Mouse (Mus musculus): ENCODE data around the gene Ldhal6b. TPM values are rescaled to one million over a fixed set of nuclear protein-coding genes. Genes with fewer than 3 reads are reported as not detected.

The Ldhal6b gene
- polyA plus RNA-seq, 1 experiment from 2014 or later: not detected

DNA sequence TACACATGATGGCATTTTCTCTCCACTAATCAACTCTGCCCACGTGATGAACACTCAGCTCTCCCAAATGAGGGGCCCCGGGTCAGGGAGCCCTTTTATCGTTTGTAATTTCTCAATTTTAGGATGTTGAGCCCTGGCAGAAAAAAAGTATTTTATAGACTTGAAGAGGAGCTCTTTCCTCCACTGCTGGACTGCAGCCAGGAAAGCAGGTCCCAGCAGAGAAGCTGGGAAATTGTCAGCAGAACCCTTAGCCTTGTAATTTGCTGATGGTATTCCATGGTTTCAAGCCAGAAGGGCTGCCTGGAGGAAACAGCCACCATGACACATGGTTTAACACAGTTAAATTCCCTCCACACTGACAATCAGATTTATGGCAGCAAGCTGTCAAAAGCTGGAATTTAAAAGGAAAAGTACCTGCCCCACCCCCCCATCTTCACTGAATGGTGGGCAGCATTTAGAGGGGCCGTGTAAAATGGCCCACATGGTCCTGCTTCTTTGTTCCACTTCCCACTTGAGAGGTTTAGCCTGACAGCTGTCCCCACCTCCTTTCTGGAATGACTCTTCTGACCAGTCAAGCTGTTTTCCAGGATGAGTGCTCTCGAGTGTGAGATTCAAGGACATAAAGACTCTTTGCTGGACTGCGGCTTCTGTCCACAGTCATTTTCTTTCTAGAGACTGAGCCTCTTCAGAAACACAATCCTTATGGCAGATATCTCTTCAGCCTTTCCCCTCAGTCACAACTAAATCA, 1.4 kb upstream of the Ldhal6b start:
- Histone ChIP-seq H3K4me3 (ENCODE audit: control insufficient read depth in 1 of 2, insufficient read depth in 1 of 2, low read depth in 1 of 2, low read length in 2 of 2) (no peak overlapping the region), H3K36me3 (ENCODE audit: control insufficient read depth, insufficient read depth, low read length) (peaks cover 17% of the 10 kb centered on the region), H3K4me2 (ENCODE audit: low read length) (no peak overlapping the region), H3K4me1 (ENCODE audit: control insufficient read depth in 2 of 2, insufficient read depth in 2 of 2, low read length in 2 of 2) (peaks cover 12 to 30% of the 10 kb centered on the region in 2 experiments; a peak in 3 of 4 replicates), H3K27me3 (ENCODE audit: control insufficient read depth, insufficient read depth, low read length) (no peaks in the 10 kb centered on the region), H3K9me3 (ENCODE audit: control insufficient read depth, low read length) (no peaks in the 10 kb centered on the region), H3K27ac (replicated peaks in 1 of 2; ENCODE audit: control insufficient read depth in 1 of 2, insufficient read depth in 1 of 2, low read depth in 2 of 2, low read length in 2 of 2) (no peak overlapping the region), H3K9ac (ENCODE audit: low read length) (no peak overlapping the region)
- 61% methylated on average over 6 of the region's 6 CpGs for WGBS
- no peak for ATAC-seq (ENCODE audit: insufficient number of reproducible peaks, insufficient read depth, low FRiP score, low read depth)

GRCm38 (mm10) chr17:5419056-5419455, 489 bp upstream of the Ldhal6b start:
- Histone ChIP-seq H3K4me3 (ENCODE audit: control insufficient read depth in 1 of 2, insufficient read depth in 1 of 2, low read depth in 1 of 2, low read length in 2 of 2) (no peak overlapping the region), H3K9me3 (ENCODE audit: control insufficient read depth, low read length) (no peaks in the 10 kb centered on the region), H3K4me2 (ENCODE audit: low read length) (no peak overlapping the region), H3K27me3 (ENCODE audit: control insufficient read depth, insufficient read depth, low read length) (no peaks in the 10 kb centered on the region), H3K27ac (replicated peaks in 1 of 2; ENCODE audit: control insufficient read depth in 1 of 2, insufficient read depth in 1 of 2, low read depth in 2 of 2, low read length in 2 of 2) (no peak overlapping the region), H3K4me1 (ENCODE audit: control insufficient read depth in 2 of 2, insufficient read depth in 2 of 2, low read length in 2 of 2) (peaks cover 10 to 22% of the 10 kb centered on the region in 2 experiments; a peak in 3 of 4 replicates), H3K36me3 (ENCODE audit: control insufficient read depth, insufficient read depth, low read length) (peaks cover 17% of the 10 kb centered on the region), H3K9ac (ENCODE audit: low read length) (no peak overlapping the region)
- ATAC-seq (ENCODE audit: insufficient number of reproducible peaks, insufficient read depth, low FRiP score, low read depth): no peak
- 76% methylated on average over 9 of the region's 9 CpGs for WGBS

DNA sequence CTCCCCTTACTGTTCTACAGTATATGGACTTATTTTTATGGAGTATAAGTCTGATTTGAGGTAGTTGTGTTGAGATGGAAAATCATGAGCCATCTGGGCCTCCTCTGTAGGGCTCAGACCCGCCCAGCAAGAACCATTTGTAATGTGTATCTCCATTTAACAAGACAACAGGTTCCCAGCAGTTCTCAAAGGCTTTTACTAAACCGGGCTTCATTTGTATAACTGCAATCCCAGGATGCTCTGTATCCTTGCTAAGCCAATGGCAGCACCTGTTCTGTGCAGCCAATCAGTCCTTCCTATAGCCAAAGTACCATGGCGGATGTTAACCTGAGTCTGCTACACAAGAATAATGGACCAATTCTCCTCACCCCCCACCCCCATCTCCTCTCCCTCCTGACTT, 2.0 kb downstream of the Ldhal6b start:
- Histone ChIP-seq H3K4me2 (ENCODE audit: low read length) (no peak overlapping the region), H3K4me1 (ENCODE audit: control insufficient read depth in 2 of 2, insufficient read depth in 2 of 2, low read length in 2 of 2) (peaks cover 0 to 9% of the 10 kb centered on the region in 2 experiments; a peak in 2 of 4 replicates), H3K27ac (replicated peaks in 1 of 2; ENCODE audit: control insufficient read depth in 1 of 2, insufficient read depth in 1 of 2, low read depth in 2 of 2, low read length in 2 of 2) (no peak overlapping the region), H3K9me3 (ENCODE audit: control insufficient read depth, low read length) (no peaks in the 10 kb centered on the region), H3K4me3 (ENCODE audit: control insufficient read depth in 1 of 2, insufficient read depth in 1 of 2, low read depth in 1 of 2, low read length in 2 of 2) (no peak overlapping the region), H3K36me3 (ENCODE audit: control insufficient read depth, insufficient read depth, low read length) (peaks cover 23% of the 10 kb centered on the region), H3K27me3 (ENCODE audit: control insufficient read depth, insufficient read depth, low read length) (no peaks in the 10 kb centered on the region), H3K9ac (ENCODE audit: low read length) (no peak overlapping the region)
- ATAC-seq (ENCODE audit: insufficient number of reproducible peaks, insufficient read depth, low FRiP score, low read depth): no peak
- WGBS: 90% methylated on average over 3 of the region's 3 CpGs

DNA sequence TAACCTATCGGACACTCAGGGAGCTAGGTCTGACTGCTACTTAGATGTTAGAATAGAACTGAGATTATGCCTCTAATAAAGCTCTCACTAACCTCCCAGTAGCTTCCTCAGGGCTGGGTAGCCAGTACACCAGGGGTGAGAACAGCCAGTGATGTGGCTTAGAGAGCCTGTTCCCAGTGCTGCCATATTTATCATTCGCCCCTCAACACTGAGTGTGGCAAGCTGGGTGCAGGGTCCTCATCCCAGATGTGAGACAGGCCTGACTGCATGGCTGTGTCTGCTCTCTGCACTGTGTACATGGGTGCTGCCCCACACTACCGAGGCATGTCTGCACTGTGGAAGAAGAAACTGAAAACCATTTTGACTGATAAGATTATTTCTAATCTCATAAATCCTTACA, 4.5 kb downstream of the Ldhal6b start:
- H3K4me3 ChIP-seq (ENCODE audit: control insufficient read depth in 1 of 2, insufficient read depth in 1 of 2, low read depth in 1 of 2, low read length in 2 of 2): no peak overlapping the region
- H3K4me1 ChIP-seq (ENCODE audit: control insufficient read depth in 2 of 2, insufficient read depth in 2 of 2, low read length in 2 of 2): no peaks in the 10 kb centered on the region; a peak in 1 of 4 replicates
- ATAC-seq (ENCODE audit: insufficient number of reproducible peaks, insufficient read depth, low FRiP score, low read depth): no peak
- H3K27me3 ChIP-seq (ENCODE audit: control insufficient read depth, insufficient read depth, low read length): no peaks in the 10 kb centered on the region
- H3K27ac ChIP-seq (replicated peaks in 1 of 2; ENCODE audit: control insufficient read depth in 1 of 2, insufficient read depth in 1 of 2, low read depth in 2 of 2, low read length in 2 of 2): no peak overlapping the region
- H3K36me3 ChIP-seq (ENCODE audit: control insufficient read depth, insufficient read depth, low read length): peaks cover 31% of the 10 kb centered on the region
- WGBS: 77% methylated on average over 3 of the region's 3 CpGs
- H3K9ac ChIP-seq (ENCODE audit: low read length): no peak overlapping the region
- H3K4me2 ChIP-seq (ENCODE audit: low read length): no peak overlapping the region
- H3K9me3 ChIP-seq (ENCODE audit: control insufficient read depth, low read length): no peaks in the 10 kb centered on the region

DNA sequence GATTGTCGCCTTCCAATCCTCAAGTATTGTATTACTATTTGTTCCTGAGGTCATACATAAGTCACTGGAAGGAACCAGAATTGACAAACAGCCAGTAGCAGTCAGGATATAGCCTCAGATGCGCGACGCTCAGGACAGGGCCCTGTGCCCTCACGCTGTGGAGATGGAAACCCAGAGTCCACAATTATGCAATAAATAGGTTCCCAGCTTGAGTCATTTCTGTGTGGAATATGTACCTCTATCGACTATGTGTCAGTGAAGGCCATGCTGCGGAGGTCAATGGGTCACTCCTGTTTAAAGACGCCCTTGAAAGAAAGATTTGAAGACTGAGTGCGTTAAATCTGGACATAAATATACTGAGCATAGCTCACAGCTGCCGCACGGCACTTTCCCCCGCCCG, 5.2 kb downstream of the Ldhal6b start:
- Histone ChIP-seq H3K27ac (replicated peaks in 1 of 2; ENCODE audit: control insufficient read depth in 1 of 2, insufficient read depth in 1 of 2, low read depth in 2 of 2, low read length in 2 of 2) (no peak overlapping the region), H3K27me3 (ENCODE audit: control insufficient read depth, insufficient read depth, low read length) (no peaks in the 10 kb centered on the region), H3K9me3 (ENCODE audit: control insufficient read depth, low read length) (no peaks in the 10 kb centered on the region), H3K9ac (ENCODE audit: low read length) (no peak overlapping the region), H3K4me3 (ENCODE audit: control insufficient read depth in 1 of 2, insufficient read depth in 1 of 2, low read depth in 1 of 2, low read length in 2 of 2) (no peak overlapping the region), H3K36me3 (ENCODE audit: control insufficient read depth, insufficient read depth, low read length) (peaks cover 31% of the 10 kb centered on the region), H3K4me2 (ENCODE audit: low read length) (no peak overlapping the region), H3K4me1 (ENCODE audit: control insufficient read depth in 2 of 2, insufficient read depth in 2 of 2, low read length in 2 of 2) (no peaks in the 10 kb centered on the region; a peak in 1 of 4 replicates)
- ATAC-seq (ENCODE audit: insufficient number of reproducible peaks, insufficient read depth, low FRiP score, low read depth): no peak
- WGBS: 91% methylated on average over 13 of the region's 13 CpGs

DNA sequence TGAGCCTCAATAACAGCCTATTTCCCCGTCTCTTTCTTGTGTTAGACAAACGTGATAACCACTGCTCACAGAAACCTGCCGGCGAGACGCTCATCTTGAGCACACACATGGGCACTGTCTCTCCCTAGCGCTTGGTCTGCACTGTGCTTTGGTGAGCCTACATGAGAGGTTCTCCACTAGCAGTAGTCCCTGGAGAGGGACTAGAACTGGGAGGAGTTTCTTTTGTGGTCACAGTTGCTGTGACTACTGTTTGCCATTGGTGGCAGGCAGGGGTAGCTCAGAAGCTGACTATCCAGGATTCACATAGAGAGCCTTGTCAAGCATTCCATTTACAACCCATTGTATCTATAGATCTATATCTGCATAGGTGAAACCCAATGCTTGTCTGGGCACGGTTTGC, 5.8 kb downstream of the Ldhal6b start:
- 91% methylated on average over 7 of the region's 7 CpGs for WGBS
- H3K4me2 ChIP-seq (ENCODE audit: low read length): no peak overlapping the region
- H3K27me3 ChIP-seq (ENCODE audit: control insufficient read depth, insufficient read depth, low read length): no peaks in the 10 kb centered on the region
- no peak overlapping the region for H3K9ac ChIP-seq (ENCODE audit: low read length)
- no peaks in the 10 kb centered on the region for H3K9me3 ChIP-seq (ENCODE audit: control insufficient read depth, low read length)
- no peaks in the 10 kb centered on the region; a peak in 1 of 4 replicates for H3K4me1 ChIP-seq (ENCODE audit: control insufficient read depth in 2 of 2, insufficient read depth in 2 of 2, low read length in 2 of 2)
- H3K27ac ChIP-seq (replicated peaks in 1 of 2; ENCODE audit: control insufficient read depth in 1 of 2, insufficient read depth in 1 of 2, low read depth in 2 of 2, low read length in 2 of 2): no peak overlapping the region
- no peak overlapping the region for H3K4me3 ChIP-seq (ENCODE audit: control insufficient read depth in 1 of 2, insufficient read depth in 1 of 2, low read depth in 1 of 2, low read length in 2 of 2)
- ATAC-seq (ENCODE audit: insufficient number of reproducible peaks, insufficient read depth, low FRiP score, low read depth): no peak
- H3K36me3 ChIP-seq (ENCODE audit: control insufficient read depth, insufficient read depth, low read length): peaks cover 25% of the 10 kb centered on the region

DNA sequence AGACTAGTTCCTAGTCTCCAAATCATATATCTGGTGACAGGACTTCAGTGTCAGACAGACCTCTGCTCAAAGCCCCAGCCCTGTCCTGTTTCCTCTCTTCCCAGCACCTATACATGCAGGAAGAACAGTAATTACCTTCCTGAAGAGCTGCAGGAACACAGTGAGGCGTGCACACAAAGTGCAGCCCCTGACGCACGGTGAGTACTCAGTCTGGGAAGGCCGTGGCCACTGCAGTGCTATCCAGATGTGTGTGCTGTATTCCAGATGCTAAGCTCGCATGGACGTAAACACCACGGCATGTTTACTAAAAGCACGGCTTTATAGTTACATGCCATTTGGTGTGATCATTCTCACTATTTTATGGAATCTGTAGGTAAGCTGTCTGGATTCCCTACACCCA, 6.3 kb downstream of the Ldhal6b start:
- WGBS: 96% methylated on average over 8 of the region's 8 CpGs
- Histone ChIP-seq H3K4me3 (ENCODE audit: control insufficient read depth in 1 of 2, insufficient read depth in 1 of 2, low read depth in 1 of 2, low read length in 2 of 2) (no peak overlapping the region), H3K27ac (replicated peaks in 1 of 2; ENCODE audit: control insufficient read depth in 1 of 2, insufficient read depth in 1 of 2, low read depth in 2 of 2, low read length in 2 of 2) (no peak overlapping the region), H3K4me2 (ENCODE audit: low read length) (no peak overlapping the region), H3K27me3 (ENCODE audit: control insufficient read depth, insufficient read depth, low read length) (no peaks in the 10 kb centered on the region), H3K4me1 (ENCODE audit: control insufficient read depth in 2 of 2, insufficient read depth in 2 of 2, low read length in 2 of 2) (no peaks in the 10 kb centered on the region; a peak in 1 of 4 replicates), H3K9me3 (ENCODE audit: control insufficient read depth, low read length) (no peaks in the 10 kb centered on the region), H3K36me3 (ENCODE audit: control insufficient read depth, insufficient read depth, low read length) (peaks cover 21% of the 10 kb centered on the region), H3K9ac (ENCODE audit: low read length) (no peak overlapping the region)
- ATAC-seq (ENCODE audit: insufficient number of reproducible peaks, insufficient read depth, low FRiP score, low read depth): no peak

DNA sequence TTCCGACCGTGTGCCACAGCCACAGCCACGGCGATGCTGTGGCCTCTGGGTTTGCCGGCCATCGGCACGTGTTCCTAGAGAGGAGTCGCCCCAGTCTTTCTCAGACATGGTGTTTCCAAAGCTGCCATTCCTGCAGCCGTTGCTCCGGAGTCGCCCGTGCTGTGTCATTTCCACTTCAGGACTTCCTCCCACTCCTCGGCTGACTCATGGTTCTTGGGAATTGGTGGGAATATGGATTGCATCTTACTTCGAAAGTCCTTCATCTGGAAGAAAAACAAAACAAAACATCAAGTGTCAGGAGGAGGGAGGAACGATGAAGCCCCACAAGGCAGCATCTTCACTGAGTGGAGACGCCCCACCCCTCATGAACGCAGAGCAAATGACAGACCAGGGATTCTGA, 7.4 kb downstream of the Ldhal6b start:
- ATAC-seq (ENCODE audit: insufficient number of reproducible peaks, insufficient read depth, low FRiP score, low read depth): no peak
- WGBS: 91% methylated on average over 17 of the region's 17 CpGs
- H3K4me3 ChIP-seq (ENCODE audit: control insufficient read depth in 1 of 2, insufficient read depth in 1 of 2, low read depth in 1 of 2, low read length in 2 of 2): no peak overlapping the region

More for the DNA sequence above, 7.4 kb downstream of the Ldhal6b start:
- Histone ChIP-seq H3K4me1 (ENCODE audit: control insufficient read depth in 2 of 2, insufficient read depth in 2 of 2, low read length in 2 of 2) (no peaks in the 10 kb centered on the region; a peak in 1 of 4 replicates), H3K36me3 (ENCODE audit: control insufficient read depth, insufficient read depth, low read length) (peaks cover 19% of the 10 kb centered on the region), H3K27me3 (ENCODE audit: control insufficient read depth, insufficient read depth, low read length) (no peaks in the 10 kb centered on the region), H3K27ac (replicated peaks in 1 of 2; ENCODE audit: control insufficient read depth in 1 of 2, insufficient read depth in 1 of 2, low read depth in 2 of 2, low read length in 2 of 2) (no peak overlapping the region), H3K9me3 (ENCODE audit: control insufficient read depth, low read length) (no peaks in the 10 kb centered on the region), H3K9ac (ENCODE audit: low read length) (no peak overlapping the region), H3K4me2 (ENCODE audit: low read length) (no peak overlapping the region)

Measured in heart, embryonic 14.5 days (tissue).